Comparison of ENCODE assay signal across 16 mouse cellular contexts in the genomic region with DNA sequence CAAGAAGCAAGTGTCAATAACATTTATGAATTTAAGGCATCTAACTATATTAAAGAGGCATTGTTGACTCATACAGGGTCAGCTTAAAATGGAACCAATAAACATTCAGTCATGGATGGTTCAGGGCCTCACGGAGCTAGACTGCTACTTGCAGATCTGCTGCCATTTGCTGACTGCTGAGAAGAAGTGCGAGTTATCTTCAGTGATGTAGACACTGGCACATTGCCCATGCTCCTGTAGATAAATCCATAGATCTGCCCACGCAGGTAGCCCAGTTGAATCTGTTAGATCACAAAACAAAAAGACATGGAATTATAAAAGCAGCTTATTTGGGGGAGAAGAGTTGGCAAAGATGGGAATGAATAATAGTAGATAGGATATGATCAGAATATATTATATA. TPM values are rescaled to one million over a fixed set of nuclear protein-coding genes. Genes with fewer than 3 reads are reported as not detected.
DNase-seq lines count a peak whose midpoint lies in the region.
"Had no signal": no experiment of that assay in that cellular context is flagged by ENCODE, and none has a peak within 500 bp of the region (broad histone marks: within the 10 kb centered on the region; RNA-seq: fewer than 3 reads in every experiment).

No protein-coding gene starts in this region.

- peak; percentile 11 to 54 for DNase-seq in frontal cortex, postnatal 36 days (ENCODE audit: low spot score in 2 of 2)
- DNase-seq in frontal cortex, postnatal 10 days (ENCODE audit: low spot score in 2 of 2): no peak
- peak; percentile 31 to 46 for DNase-seq in left cerebral cortex, postnatal 14 days (ENCODE audit: low spot score in 2 of 2)
- no peak for DNase-seq in left cerebral cortex, postnatal 36 days (ENCODE audit: low spot score in 2 of 2)
- peak; percentile 54 for DNase-seq in layer of hippocampus, adult 9-11 months
- DNase-seq in telencephalon, adult 2 months (ENCODE audit: low read depth, low spot score): peak; percentile 60
- DNase-seq in adrenal gland, postnatal 36 days: no peak
- DNase-seq: cerebellum, adult 11-12 months; forebrain, postnatal 0 days; gastrocnemius, postnatal 14 days; heart, adult 11 months; kidney, adult 8-10 months; kidney, postnatal 14 days; liver, embryonic 13.5 days; lung, postnatal 36 days; thymus, postnatal 14 days had no signal

- intact Hi-C loops in left cerebral cortex, postnatal 14 days (cut with DNase I): no loop called here
- intact Hi-C loops in left cerebral cortex, postnatal 36 days (cut with DNase I): no loop called here

RNA-seq across cellular contexts. Expression of a gene that starts 36.1 kb away (rescaled TPM):
- total RNA-seq in left cerebral cortex, postnatal 14 days (2021): 100 to 1,000 TPM; 347 to 349 TPM
- total RNA-seq in left cerebral cortex, postnatal 36 days (2021): 100 to 1,000 TPM; 331 to 349 TPM
- 100 to 1,000 TPM; 117 to 215 TPM for total RNA-seq in adrenal gland, postnatal 36 days (2021)

RNA-seq across cellular contexts. Expression of a gene that starts 51.1 kb away (rescaled TPM):
- 10 to 100 TPM; 20.4 to 31.3 TPM for total RNA-seq in left cerebral cortex, postnatal 14 days (2021)
- 10 to 100 TPM; 41.4 to 47.3 TPM for total RNA-seq in left cerebral cortex, postnatal 36 days (2021)
- 10 to 100 TPM; 21.2 to 24.8 TPM for total RNA-seq in adrenal gland, postnatal 36 days (2021)

Comparison
In these comparisons a context has a peak if more than half of its experiments do, and no peak if none do; other contexts are left out.
1. DNase-seq: peak in frontal cortex, postnatal 36 days (2 of 2), left cerebral cortex, postnatal 14 days (2 of 2), layer of hippocampus, adult 9-11 months (single experiment) and telencephalon, adult 2 months (single experiment); none in frontal cortex, postnatal 10 days (0 of 2), left cerebral cortex, postnatal 36 days (0 of 2) and adrenal gland, postnatal 36 days (0 of 2).